32 mouse cellular contexts compared by ENCODE assay signal in genomic region chr14:79114526-79115383, GRCm38 (mm10).
DNase-seq lines count a peak whose midpoint lies in the region; ATAC-seq lines count a peak whose summit lies in the region.
"Had no signal": no experiment of that assay in that cellular context is flagged by ENCODE, and none has a peak within 500 bp of the region (broad histone marks: within the 10 kb centered on the region; RNA-seq: fewer than 3 reads in every experiment).

No protein-coding gene starts in this region.

- H3K9ac ChIP-seq in neural tube, embryonic 15.5 days (replicated peaks), result no peak overlapping the region
- H3K9ac ChIP-seq: forebrain, embryonic 15.5 days; heart, embryonic 13.5 days; hindbrain, embryonic 15.5 days; liver, embryonic 14.5 days; midbrain, embryonic 12.5 days; stomach, embryonic 15.5 days had no signal

- no peak overlapping the region for H3K4me2 ChIP-seq in neural tube, embryonic 15.5 days
- H3K4me2 ChIP-seq: forebrain, embryonic 15.5 days; heart, embryonic 13.5 days; hindbrain, embryonic 15.5 days; midbrain, embryonic 12.5 days; stomach, embryonic 15.5 days had no signal

- H3K27me3 ChIP-seq in neural tube, embryonic 15.5 days (replicated peaks), result no peaks in the 10 kb centered on the region
- H3K27me3 ChIP-seq: forebrain, embryonic 15.5 days; heart, embryonic 13.5 days; hindbrain, embryonic 15.5 days; megakaryocyte, embryonic 14.5 days; midbrain, embryonic 12.5 days; stomach, embryonic 15.5 days had no signal

- DNase-seq in adrenal gland, postnatal 36 days, result peak; percentile 24 to 31
- no peak for DNase-seq in adrenal gland, postnatal 25 days
- DNase-seq in 3134 (ENCODE audit: extremely low read depth, insufficient read length, low spot score), result peak; percentile 64
- peak; percentile 41 for DNase-seq in Muller cell, postnatal 12 days (ENCODE audit: inconsistent ontology term)
- no peak for DNase-seq in right cerebral cortex, adult 2 months (ENCODE audit: low spot score in 2 of 2)
- no peak for DNase-seq in layer of hippocampus, adult 11-12 months (ENCODE audit: low spot score)
- DNase-seq: adrenal gland, postnatal 14 days; cerebellum, adult 2 months; cerebellum, postnatal 14 days; gastrocnemius, adult 2 months; gastrocnemius, postnatal 36 days; heart, postnatal 10 days; kidney, adult 11 months; kidney, postnatal 25 days; left cerebral cortex, postnatal 4 days; lung, adult 2 months; retina, postnatal 1 day; right cerebral cortex, postnatal 25 days; thymus, postnatal 14 days had no signal

- H3K4me3 ChIP-seq in neural tube, embryonic 15.5 days (replicated peaks), result no peak overlapping the region
- H3K4me3 ChIP-seq: forebrain, embryonic 10.5 days; forebrain, embryonic 15.5 days; gastrocnemius, adult 2 months; heart, embryonic 13.5 days; hindbrain, embryonic 10.5 days; hindbrain, embryonic 15.5 days; layer of hippocampus, adult 2 months; midbrain, embryonic 12.5 days; stomach, embryonic 15.5 days had no signal

- H3K36me3 ChIP-seq in neural tube, embryonic 15.5 days, result no peaks in the 10 kb centered on the region
- H3K36me3 ChIP-seq: forebrain, embryonic 10.5 days; forebrain, embryonic 15.5 days; heart, embryonic 13.5 days; hindbrain, embryonic 10.5 days; hindbrain, embryonic 15.5 days; midbrain, embryonic 12.5 days; stomach, embryonic 15.5 days had no signal

- no peak overlapping the region for H3K27ac ChIP-seq in neural tube, embryonic 15.5 days (replicated peaks)
- H3K27ac ChIP-seq: forebrain, embryonic 10.5 days; forebrain, embryonic 15.5 days; gastrocnemius, adult 2 months; heart, embryonic 13.5 days; hindbrain, embryonic 10.5 days; hindbrain, embryonic 15.5 days; layer of hippocampus, adult 2 months; liver, embryonic 14.5 days; midbrain, embryonic 12.5 days; stomach, embryonic 15.5 days had no signal

- 0 out of 2 replicates have a peak, but pooled peaks cover 4% of the 10 kb centered on the region for H3K4me1 ChIP-seq in neural tube, embryonic 15.5 days
- H3K4me1 ChIP-seq: forebrain, embryonic 15.5 days; heart, embryonic 13.5 days; hindbrain, embryonic 10.5 days; hindbrain, embryonic 15.5 days; midbrain, embryonic 12.5 days had no signal

- 89% methylated on average over 11 of the region's 11 CpGs for WGBS in neural tube, embryonic 15.5 days

- H3K9me3 ChIP-seq in neural tube, embryonic 15.5 days (replicated peaks), result no peaks in the 10 kb centered on the region
- H3K9me3 ChIP-seq: forebrain, embryonic 10.5 days; forebrain, embryonic 15.5 days; heart, embryonic 13.5 days; hindbrain, embryonic 10.5 days; hindbrain, embryonic 15.5 days; megakaryocyte, embryonic 14.5 days; midbrain, embryonic 12.5 days; stomach, embryonic 15.5 days had no signal

- ATAC-seq in granulocyte monocyte progenitor cell, adult 5-6 weeks (replicated peaks; ENCODE audit: poor library complexity, severe bottlenecking), result peak; percentile 49; the same call in 1 of the 2 replicates
- no peak for ATAC-seq in neural tube, embryonic 15.5 days (ENCODE audit: low FRiP score)
- ATAC-seq: forebrain, embryonic 15.5 days; inflammation-experienced regulatory T-cells, adult 6 months had no signal

Comparison
In these comparisons a context has a peak if more than half of its experiments do, and no peak if none do; other contexts are left out.
1. DNase-seq: peak in adrenal gland, postnatal 36 days (2 of 2), 3134 (single experiment) and Muller cell, postnatal 12 days (single experiment); none in adrenal gland, postnatal 25 days (single experiment), right cerebral cortex, adult 2 months (0 of 2) and layer of hippocampus, adult 11-12 months (single experiment).